Mouse (Mus musculus): ENCODE measurements around the gene Stag1.
"Not testable (repeated sequence)": the region's sequence is repeated elsewhere in the genome, so short reads cannot be mapped to it uniquely, and the experiment has no call there.

Stag1 gene

DNA sequence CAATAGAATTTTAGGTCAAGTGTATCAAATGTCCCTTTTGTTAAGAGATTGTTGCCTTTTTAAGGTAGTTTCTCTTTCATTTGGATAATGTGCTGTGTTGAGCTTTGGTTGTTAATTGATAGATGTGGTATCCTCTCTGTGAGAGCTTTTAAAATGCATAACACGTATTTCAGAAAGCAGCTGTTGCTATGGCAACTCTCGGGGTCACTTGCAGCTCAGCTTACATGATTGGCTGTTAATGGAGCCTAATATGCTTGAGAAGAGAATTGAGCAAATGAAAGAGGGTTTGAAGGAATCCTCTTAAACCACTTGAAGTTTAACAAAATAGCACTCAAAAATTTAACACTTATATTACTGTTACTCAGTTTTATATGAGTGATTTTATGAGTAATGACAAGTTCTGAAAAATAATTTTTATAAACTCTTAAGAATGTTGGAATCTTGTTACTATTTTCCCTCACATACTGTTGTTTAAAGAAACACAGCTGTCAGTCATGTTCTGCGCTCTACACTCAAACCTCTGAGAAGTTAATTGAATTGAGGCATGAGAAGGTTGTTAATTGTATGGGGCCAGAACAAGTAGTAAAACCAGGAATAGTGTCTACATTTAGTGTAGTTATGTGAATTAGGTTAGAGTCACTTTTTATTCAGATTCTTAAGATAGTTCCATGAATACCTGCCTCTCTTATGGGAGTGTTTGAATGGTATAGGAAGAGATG is 88.3 kb downstream of the Stag1 start:
- DNase-seq (ENCODE audit: low spot score) = no peak

- DNase-seq (ENCODE audit: low spot score) = no peak
Observed at GRCm38 (mm10) chr9:100689765-100690316, 92.2 kb downstream of the Stag1 start.

DNA sequence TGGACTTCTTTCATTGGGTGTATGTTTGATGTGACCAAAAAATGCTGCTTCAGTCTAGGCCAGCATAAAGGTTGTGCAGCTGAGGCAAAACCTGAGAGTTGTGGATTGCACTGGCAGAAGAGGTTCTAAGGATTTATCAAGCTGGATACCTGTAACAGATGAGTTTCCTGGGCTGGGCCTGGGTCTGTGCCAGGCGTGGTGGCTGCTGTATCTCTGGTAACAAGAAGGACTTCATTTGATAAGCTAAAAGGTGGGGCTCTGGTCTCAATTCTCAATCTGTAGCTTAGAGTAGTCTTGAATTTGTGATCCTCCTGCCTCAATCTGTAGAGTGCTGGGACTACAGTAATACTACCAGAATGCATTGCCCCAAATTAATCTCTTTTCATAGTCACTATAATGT is 94.6 kb downstream of the Stag1 start:
- no peak for DNase-seq (ENCODE audit: low spot score)

- DNase-seq (ENCODE audit: low spot score) = no peak
Observed at GRCm38 (mm10) chr9:100696537-100696936, 98.9 kb downstream of the Stag1 start.

DNA sequence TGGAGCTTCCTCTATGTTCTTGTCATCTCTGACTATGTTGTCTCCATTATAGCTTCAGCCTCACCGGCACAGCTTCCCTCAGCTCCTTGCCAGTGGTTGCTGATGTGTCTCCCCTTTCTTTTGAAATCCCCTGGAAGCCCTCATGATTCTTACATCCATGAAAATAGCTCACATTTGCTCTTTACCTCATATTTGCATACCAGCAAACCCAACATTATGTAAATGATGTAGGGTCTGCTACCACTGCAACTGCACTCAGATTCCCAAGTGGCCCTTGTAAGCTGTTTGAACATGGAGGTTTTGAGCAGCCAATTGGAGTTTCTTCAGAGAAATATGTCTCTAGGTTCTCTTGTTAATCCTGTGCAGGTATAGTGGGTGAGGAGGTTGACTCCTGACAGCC is 110.0 kb downstream of the Stag1 start:
- DNase-seq (ENCODE audit: low spot score) = no peak

DNA sequence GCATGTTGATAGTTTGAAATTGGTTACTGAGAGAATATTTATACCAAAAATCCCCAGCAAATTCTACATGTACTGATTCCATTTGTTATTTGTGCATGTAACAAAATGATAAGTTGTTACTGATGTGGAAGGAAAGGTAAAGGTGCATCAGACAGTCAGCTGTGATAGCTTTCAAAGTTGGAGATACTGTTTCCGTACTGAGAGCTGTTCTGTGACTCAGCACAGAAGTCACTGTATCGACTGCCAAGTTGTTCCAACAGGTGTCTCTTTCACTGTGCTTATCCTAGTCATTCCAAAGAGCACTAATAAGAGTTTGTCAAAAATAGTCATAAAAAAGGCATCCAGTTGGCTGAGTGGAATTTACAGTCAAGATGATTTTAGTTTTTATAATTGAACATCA is 114.1 kb downstream of the Stag1 start:
- no peak for DNase-seq (ENCODE audit: low spot score)

DNA sequence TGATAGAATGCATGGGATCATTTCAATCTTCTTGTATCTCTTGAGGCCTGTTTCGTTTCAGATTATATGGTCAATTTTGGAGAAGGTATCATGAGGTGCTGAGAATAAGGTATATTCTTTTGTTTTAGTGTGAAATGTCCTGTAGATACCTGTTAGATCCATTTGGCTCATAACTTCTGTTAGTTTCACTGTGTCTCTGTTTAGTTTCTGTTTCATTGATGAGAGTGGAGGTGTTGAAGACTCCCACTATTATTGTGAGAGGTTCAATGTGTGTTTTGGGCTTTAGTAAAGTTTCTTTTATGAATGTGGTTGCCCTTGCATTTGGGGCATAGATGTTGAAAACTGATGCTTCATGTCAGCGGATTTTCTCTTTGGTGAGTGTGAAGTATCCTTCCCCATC is 127.2 kb downstream of the Stag1 start:
- DNase-seq (ENCODE audit: low spot score) = not testable (repeated sequence)

- no peak for DNase-seq (ENCODE audit: low spot score)
Observed at GRCm38 (mm10) chr9:100731839-100732238, 134.2 kb downstream of the Stag1 start.

DNA sequence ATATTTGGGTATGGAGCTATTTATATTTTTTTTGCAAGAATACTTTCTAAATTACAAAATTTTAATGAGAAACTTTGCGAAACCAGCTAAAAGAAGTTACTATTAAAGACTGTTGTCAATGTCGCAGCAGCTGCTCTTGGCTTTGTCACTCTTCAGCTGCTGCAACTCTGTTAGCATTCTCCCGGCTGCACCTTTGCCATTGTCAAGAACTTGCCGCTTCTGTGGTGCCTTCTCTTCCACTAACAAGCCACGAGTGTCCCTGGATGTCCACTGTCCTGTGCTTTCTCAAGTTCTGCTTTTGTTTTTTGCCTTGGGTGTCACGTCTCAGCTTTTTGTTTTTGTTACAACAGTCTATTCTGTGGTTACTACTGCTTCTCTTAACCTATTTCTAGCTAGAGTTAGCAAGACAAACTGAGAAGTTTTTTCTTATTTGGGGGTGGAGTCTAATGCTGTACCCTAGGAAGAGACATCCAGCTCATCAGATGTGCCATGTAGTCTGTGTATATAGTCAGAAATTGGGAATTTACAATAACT is 136.4 kb downstream of the Stag1 start:
- no peak for DNase-seq (ENCODE audit: low spot score)

DNA sequence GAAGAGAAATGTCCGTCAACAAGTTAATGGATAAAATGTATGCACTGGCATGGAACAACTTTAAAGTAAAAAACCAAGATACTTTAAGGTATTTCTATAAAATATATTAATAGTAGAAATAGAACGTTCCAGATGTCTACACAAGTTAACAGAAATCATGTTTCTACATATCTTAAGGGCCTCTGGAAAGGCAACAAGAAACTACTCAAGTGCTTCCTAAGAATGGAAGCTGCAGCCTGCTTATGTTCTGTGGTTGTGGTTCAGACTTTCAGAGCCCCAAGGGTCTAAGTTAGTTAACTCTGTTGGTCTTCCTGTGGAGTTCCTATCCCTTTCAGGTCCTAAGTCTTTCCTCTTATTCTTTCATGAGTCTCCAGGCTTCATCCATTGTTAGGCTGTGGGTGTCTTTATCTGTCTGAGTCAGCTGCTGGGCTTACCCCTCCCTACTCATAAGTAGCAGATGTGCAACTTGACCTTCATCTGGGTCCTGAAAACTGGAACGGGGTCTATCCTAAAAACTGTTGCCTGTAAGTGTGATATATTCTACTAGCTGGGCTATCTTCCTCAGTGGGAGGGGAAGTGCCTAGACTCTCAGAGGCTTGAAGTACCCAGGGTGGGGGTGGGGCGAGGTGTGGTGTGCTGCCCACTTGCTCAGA is 138.5 kb downstream of the Stag1 start:
- no peak for DNase-seq (ENCODE audit: low spot score)

GRCm38 (mm10) chr9:100736646-100737031 is 139.0 kb downstream of the Stag1 start:
- no peak for DNase-seq (ENCODE audit: low spot score)

DNA sequence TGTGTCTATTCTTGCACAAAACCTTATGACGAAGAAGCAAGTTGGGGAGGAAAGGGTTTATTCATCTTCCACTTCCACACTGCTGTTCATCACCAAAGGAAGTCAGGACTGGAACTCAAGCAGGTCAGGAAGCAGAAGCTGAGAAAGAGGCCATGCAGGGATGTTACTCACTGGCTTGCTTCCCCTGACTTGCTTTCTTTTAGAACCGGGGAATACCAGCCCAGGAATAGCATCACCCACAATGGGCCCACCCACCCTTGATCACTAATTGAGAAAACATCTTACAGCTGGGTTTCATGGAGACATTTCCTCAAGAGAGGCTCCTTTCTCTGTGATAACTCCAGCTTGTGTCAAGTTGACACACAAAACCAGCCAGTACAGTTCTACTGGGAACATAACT is 179.6 kb downstream of the Stag1 start:
- not testable (repeated sequence) for DNase-seq (ENCODE audit: low spot score)

GRCm38 (mm10) chr9:100865984-100866383 is 268.4 kb downstream of the Stag1 start:
- no peak for DNase-seq (ENCODE audit: low spot score)

DNA sequence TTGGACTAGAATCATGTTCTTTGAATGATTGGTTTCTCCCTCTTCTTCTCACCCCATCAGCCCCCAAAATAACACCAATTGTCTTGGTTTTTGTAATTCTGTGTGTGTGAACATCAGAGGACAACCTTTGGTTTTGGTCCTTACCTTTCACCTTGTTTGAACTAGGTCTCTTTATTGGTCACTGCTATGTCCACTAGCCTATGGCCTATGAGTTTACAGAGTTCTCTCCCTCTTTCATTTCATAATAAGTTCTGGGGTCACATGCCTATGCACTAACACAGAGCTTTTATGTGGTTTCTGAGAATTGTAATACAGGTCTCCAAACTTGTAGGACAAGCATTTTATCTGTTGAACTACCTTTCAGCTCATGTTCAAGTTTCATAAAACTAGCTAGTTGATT is 272.0 kb downstream of the Stag1 start:
- no peak for DNase-seq (ENCODE audit: low spot score)

- DNase-seq (ENCODE audit: low spot score) = no peak
Observed at GRCm38 (mm10) chr9:100896111-100896510, 298.5 kb downstream of the Stag1 start.

- no peak for DNase-seq (ENCODE audit: low spot score)
Observed at GRCm38 (mm10) chr9:100898042-100898441, 300.4 kb downstream of the Stag1 start.

DNA sequence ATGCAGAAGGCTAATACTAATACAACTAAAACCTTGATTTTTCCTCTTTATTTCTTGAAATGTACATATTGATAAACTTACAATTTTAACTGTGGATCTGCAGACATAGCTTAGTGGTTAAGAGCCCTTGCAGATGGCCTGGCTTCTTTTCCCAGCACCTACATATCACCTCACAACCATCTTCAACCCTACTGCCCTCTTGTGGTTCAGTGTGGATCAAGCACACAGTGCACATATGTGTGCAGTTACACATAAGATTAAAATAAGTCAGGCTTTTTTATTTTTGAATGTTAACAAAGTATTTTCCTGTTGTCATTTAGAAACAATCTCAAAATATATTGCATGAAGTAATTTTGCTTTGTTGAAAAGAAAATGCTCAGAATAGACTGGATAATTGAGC is 312.8 kb downstream of the Stag1 start:
- DNase-seq (ENCODE audit: low spot score) = no peak

- peak; percentile 21 for DNase-seq (ENCODE audit: low spot score)
Observed at GRCm38 (mm10) chr9:100917111-100917510, 319.5 kb downstream of the Stag1 start.

DNA sequence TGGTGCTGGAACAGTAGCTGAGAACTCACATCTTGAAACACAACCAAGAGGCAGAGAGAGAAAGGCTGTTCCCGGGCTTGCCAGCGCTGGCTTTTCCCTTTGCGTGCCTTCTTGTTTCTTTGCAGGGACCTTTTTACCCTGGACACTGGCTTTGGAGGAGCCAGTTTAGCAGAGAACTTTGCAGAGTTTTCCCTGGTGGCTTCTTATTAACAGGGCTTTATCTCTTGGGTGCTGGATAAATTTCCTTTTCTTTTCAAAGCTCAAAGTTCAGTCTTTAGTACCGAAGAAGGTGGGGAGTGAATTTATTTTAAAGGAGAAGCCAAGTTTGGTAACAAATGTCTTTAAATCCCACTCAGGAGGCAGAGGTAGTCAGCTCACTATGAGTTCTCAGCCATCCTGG is 329.0 kb downstream of the Stag1 start:
- no peak for DNase-seq (ENCODE audit: low spot score)

DNA sequence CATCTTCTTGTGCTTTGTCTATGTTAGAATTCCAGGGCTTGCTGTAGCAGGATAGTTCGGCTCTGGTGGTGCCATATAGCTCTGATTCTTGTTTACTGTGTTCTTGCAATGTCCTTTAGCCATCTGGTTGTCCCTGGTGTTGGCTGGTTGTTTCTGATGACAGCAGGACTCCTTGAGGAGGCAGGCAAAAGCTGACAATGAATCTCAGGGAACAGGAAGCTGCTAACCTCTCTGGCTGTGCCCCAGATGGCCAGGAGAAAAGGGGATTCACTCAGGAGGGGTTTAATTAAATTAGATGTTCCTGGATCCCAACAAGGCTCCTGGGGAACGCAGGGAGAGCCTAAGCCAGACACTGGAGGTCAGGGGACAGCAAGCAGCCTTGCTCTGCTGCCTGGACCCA is 344.4 kb downstream of the Stag1 start:
- DNase-seq (ENCODE audit: low spot score) = no peak

DNA sequence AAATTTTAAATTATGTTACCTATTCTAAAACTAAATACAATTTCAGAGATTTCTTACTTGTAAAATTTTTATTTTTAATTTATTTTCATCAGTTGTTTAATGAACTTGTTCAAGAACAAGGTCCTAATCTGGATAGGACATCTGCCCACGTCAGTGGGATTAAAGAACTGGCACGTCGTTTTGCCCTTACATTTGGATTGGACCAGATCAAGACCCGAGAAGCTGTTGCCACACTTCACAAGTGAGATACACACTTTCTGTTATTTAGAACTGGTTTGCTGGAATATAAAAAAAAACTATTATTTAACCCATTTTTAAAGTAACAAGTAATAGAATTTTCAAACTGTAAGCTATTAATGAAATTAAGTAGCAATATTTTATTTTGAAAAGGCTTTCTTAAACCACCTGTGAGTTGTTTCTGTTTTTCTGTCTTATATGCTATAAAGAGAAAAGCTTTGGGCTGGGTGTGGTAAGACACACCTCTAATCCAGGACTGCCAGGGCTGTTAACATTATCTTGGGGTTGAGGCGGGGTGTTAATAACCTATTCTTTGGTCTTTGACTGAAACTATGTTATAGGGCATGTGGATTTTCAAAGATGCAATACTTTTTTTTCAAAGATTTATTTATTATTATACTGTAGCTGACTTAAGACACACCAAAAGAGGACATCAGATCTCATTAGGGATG is 347.2 kb downstream of the Stag1 start:
- DNase-seq (ENCODE audit: low spot score) = no peak

GRCm38 (mm10) chr9:100951481-100951880 is 353.9 kb downstream of the Stag1 start:
- no peak for DNase-seq (ENCODE audit: low spot score)
